Mouse (Mus musculus): ENCODE data around the gene Ndufs3.

DNA sequence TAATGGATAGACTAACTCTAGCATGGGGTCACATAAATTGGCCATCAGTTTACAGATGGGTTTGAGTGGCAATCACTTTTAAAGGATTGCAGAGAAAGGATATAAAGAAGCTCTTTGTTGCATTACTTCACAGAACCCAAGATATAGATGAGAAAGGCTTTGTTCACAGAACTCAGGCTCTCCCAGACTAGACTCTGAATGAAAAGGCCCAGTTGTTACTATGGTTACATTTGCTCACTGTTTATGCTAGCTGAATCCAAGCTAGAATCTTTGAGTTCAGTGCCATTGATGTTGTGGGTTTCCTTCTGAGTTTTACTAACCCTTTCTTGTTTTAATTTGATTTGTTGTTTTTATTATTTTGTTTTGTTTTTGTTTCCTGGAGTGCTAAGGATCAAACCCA lies 40.4 kb downstream of the Ndufs3 start:
- TF ChIP-seq POLR2A (IDR thresholded peaks at IDR 0.05; ENCODE audit: insufficient read length, low read depth) (no peak), MAX (IDR thresholded peaks at IDR 0.05; ENCODE audit: low read depth) (no peak), MYOG (IDR thresholded peaks at IDR 0.05; ENCODE audit: control insufficient read depth in 1 of 3, insufficient read depth in 1 of 3, insufficient read length in 2 of 3, low read depth in 2 of 3) (no peak), POLR2AphosphoS2 (IDR thresholded peaks at IDR 0.05; ENCODE audit: insufficient read length, low read depth) (no peak), MYOD1 (IDR thresholded peaks at IDR 0.05; ENCODE audit: control insufficient read depth in 1 of 3, insufficient read length in 2 of 3, low read depth in 2 of 3) (no peak)
